Comparison of ENCODE assay signal across 8 mouse cellular contexts in the genomic region with DNA sequence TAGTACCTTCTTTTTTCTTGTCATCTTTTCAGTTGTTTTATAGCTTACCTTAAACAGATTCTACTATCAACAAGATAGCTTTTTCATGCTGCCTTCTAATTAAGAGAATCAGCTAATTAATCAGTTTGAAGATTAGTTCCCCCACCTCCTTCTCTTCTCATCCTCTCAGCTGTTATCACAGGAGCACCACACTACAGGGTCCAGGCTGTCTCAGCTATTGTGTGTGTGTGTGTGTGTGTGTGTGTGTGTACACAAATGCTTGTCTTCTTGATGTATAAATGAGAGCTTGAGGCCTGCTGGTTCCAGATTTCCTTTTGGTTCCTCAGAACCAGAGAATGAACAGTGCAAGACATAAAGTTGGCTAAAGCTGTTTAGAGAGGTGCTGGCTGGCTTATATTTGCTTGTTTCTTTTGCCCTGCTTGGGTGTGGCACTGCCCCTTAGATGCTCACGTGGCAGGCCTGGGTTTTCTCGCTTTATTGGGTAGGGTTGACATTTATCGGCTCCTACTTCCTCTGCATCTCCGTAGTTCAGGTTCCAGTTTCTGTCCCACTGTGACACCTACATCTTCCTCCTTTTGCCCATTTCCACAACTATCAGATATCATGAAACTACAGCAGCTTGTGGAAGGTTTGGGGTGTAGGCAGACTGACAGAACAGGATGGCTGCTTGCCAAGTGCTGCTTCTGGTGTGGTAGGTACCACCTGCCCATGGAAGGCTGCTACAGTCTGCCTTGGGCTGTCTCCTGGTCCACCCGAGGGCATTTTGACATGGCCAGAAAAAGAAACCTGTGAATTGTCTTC. TPM values are rescaled to one million over a fixed set of nuclear protein-coding genes. Genes with fewer than 3 reads are reported as not detected.
DNase-seq lines count a peak whose midpoint lies in the region; ATAC-seq and TF ChIP-seq lines count a peak whose summit lies in the region.

No protein-coding gene starts in this region.

- H3K9ac ChIP-seq in hindbrain, embryonic 16.5 days (ENCODE audit: low read depth, low read length): no peak overlapping the region
- H3K9ac ChIP-seq in liver, embryonic 14.5 days (replicated peaks): peak overlapping the region; percentile 31; the same call in 1 of the 2 replicates
- H3K9ac ChIP-seq in neural tube, embryonic 15.5 days (replicated peaks): no peak overlapping the region

- no peak for DNase-seq in hindbrain, embryonic 10.5 days (ENCODE audit: low spot score)
- peak; percentile 79 for DNase-seq in cerebellum, adult 9-10 months
- DNase-seq in induced T-regulatory cell, adult 2 months (ENCODE audit: low read depth): peak; percentile 70
- peak in 1 of 3 experiments; percentile 35 for DNase-seq in liver, embryonic 14.5 days (ENCODE audit: low read depth in 3 of 3, low spot score in 3 of 3)
- peak; percentile 58 for DNase-seq in splenic B cell, adult 2 months (ENCODE audit: low read depth, low spot score)

- no peak overlapping the region for H3K4me2 ChIP-seq in hindbrain, embryonic 16.5 days (ENCODE audit: low read length)
- peak overlapping the region; percentile 33 for H3K4me2 ChIP-seq in liver, embryonic 14.5 days (ENCODE audit: low read depth)
- no peak overlapping the region for H3K4me2 ChIP-seq in neural tube, embryonic 15.5 days

- no peak for TF ChIP-seq EP300 in liver, embryonic 14.5 days (IDR thresholded peaks at IDR 0.05; ENCODE audit: low read depth)

- H3K27me3 ChIP-seq in hindbrain, embryonic 16.5 days (replicated peaks; ENCODE audit: control insufficient read depth, insufficient read depth, low read length): no peaks in the 10 kb centered on the region
- H3K27me3 ChIP-seq in hindbrain, embryonic 10.5 days (ENCODE audit: insufficient read depth, poor library complexity, severe bottlenecking): no peaks in the 10 kb centered on the region
- H3K27me3 ChIP-seq in liver, embryonic 14.5 days (ENCODE audit: control insufficient read depth, insufficient read depth, low read length): no peaks in the 10 kb centered on the region
- no peaks in the 10 kb centered on the region for H3K27me3 ChIP-seq in splenic B cell, adult 2 months (ENCODE audit: control insufficient read depth, insufficient read depth, low read length, poor library complexity, severe bottlenecking)
- no peaks in the 10 kb centered on the region for H3K27me3 ChIP-seq in neural tube, embryonic 15.5 days (replicated peaks)

- no peak overlapping the region for H3K4me3 ChIP-seq in hindbrain, embryonic 16.5 days (ENCODE audit: low read length)
- H3K4me3 ChIP-seq in hindbrain, embryonic 10.5 days: no peak overlapping the region
- no peak overlapping the region for H3K4me3 ChIP-seq in liver, embryonic 14.5 days (ENCODE audit: insufficient read depth in 1 of 2, low read depth in 2 of 2, low read length in 2 of 2)
- no peak overlapping the region for H3K4me3 ChIP-seq in neural tube, embryonic 15.5 days (replicated peaks)

- H3K9me3 ChIP-seq in hindbrain, embryonic 16.5 days (ENCODE audit: control insufficient read depth, low read length): no peaks in the 10 kb centered on the region
- no peaks in the 10 kb centered on the region for H3K9me3 ChIP-seq in hindbrain, embryonic 10.5 days
- no peaks in the 10 kb centered on the region for H3K9me3 ChIP-seq in liver, embryonic 14.5 days (ENCODE audit: control insufficient read depth, low read length)
- no peaks in the 10 kb centered on the region for H3K9me3 ChIP-seq in neural tube, embryonic 15.5 days (replicated peaks)

- H3K4me1 ChIP-seq in hindbrain, embryonic 16.5 days (ENCODE audit: control insufficient read depth, insufficient read depth, low read depth, low read length): peaks cover 14% of the 10 kb centered on the region
- H3K4me1 ChIP-seq in hindbrain, embryonic 10.5 days (replicated peaks): peaks cover 21% of the 10 kb centered on the region
- peaks cover 27 to 37% of the 10 kb centered on the region in 2 experiments for H3K4me1 ChIP-seq in liver, embryonic 14.5 days (replicated peaks; ENCODE audit: control insufficient read depth in 2 of 2, insufficient read depth in 2 of 2, low read length in 1 of 2)
- H3K4me1 ChIP-seq in neural tube, embryonic 15.5 days: peaks cover 20% of the 10 kb centered on the region

- no peak for TF ChIP-seq CTCF in liver, embryonic 14.5 days (IDR thresholded peaks at IDR 0.05; ENCODE audit: low read depth)

- H3K27ac ChIP-seq in hindbrain, embryonic 16.5 days (ENCODE audit: low read depth, low read length): no peak overlapping the region
- H3K27ac ChIP-seq in hindbrain, embryonic 10.5 days: no peak overlapping the region
- peak overlapping the region; percentile 44 for H3K27ac ChIP-seq in liver, embryonic 14.5 days
- no peak overlapping the region for H3K27ac ChIP-seq in neural tube, embryonic 15.5 days (replicated peaks)

- H3K36me3 ChIP-seq in hindbrain, embryonic 16.5 days (ENCODE audit: control insufficient read depth, insufficient read depth, low read length): no peaks in the 10 kb centered on the region
- no peaks in the 10 kb centered on the region for H3K36me3 ChIP-seq in hindbrain, embryonic 10.5 days
- H3K36me3 ChIP-seq in liver, embryonic 14.5 days (replicated peaks; ENCODE audit: control insufficient read depth, insufficient read depth, low read depth): no peaks in the 10 kb centered on the region
- H3K36me3 ChIP-seq in splenic B cell, adult 2 months (ENCODE audit: control insufficient read depth, insufficient read depth, low read length, poor library complexity, severe bottlenecking): no peaks in the 10 kb centered on the region
- no peaks in the 10 kb centered on the region for H3K36me3 ChIP-seq in neural tube, embryonic 15.5 days

- WGBS in hindbrain, embryonic 16.5 days: 79% methylated on average over 5 of the region's 5 CpGs
- WGBS in hindbrain, embryonic 10.5 days: 90% methylated on average over 5 of the region's 5 CpGs
- WGBS in liver, embryonic 14.5 days (ENCODE audit: insufficient replicate concordance): 25% methylated on average over 5 of the region's 5 CpGs
- 82% methylated on average over 5 of the region's 5 CpGs for WGBS in neural tube, embryonic 15.5 days

- peak; percentile 53; the same call in 1 of the 2 replicates for ATAC-seq in hindbrain, embryonic 16.5 days
- peak; percentile 8 for ATAC-seq in CD4-positive, CD25-positive, alpha-beta regulatory T cell, adult 4 months
- ATAC-seq in liver, embryonic 14.5 days (ENCODE audit: insufficient read depth): 0 out of 2 replicates have a peak, but pooled peaks have one; percentile 26
- no peak for ATAC-seq in neural tube, embryonic 15.5 days (ENCODE audit: low FRiP score)

RNA-seq across cellular contexts. Expression of a gene that starts 29.6 kb away (rescaled TPM):
- 28.0 and 32.3 TPM in 2 replicates for polyA plus RNA-seq in hindbrain, embryonic 16.5 days (2015; fragmentation: Nextera tagmentation; extraction: Ambion mirVana)
- polyA plus RNA-seq in hindbrain, embryonic 10.5 days (2016; fragmentation: Nextera tagmentation; extraction: Ambion mirVana): 39.5 and 40.8 TPM in 2 replicates
- polyA plus RNA-seq in CD4-positive, CD25-positive, alpha-beta regulatory T cell, adult 4 months (2017; shearing (Covaris generic)): 10 to 100 TPM; 16.0 to 22.3 TPM
- 8.4 and 9.2 TPM in 2 replicates for polyA plus RNA-seq in liver, embryonic 14.5 days (2012; rRNA removed)
- polyA plus RNA-seq in liver, embryonic 14.5 days (2014; fragmentation: Nextera tagmentation; extraction: Ambion mirVana): 9.0 and 10.5 TPM in 2 replicates
- polyA plus RNA-seq in neural tube, embryonic 15.5 days (2015; fragmentation: Nextera tagmentation; extraction: Ambion mirVana): 31.0 and 36.6 TPM in 2 replicates
